Mouse (Mus musculus) liver, postnatal 0 days (tissue): ENCODE results near the gene Kcnj2. TPM values are rescaled to one million over a fixed set of nuclear protein-coding genes. Genes with fewer than 3 reads are reported as not detected.
A peak's percentile ranks its signal among the peaks of the same experiment; 100 is the strongest.

Experiments used
- ATAC-seq: fragments of 200-750 bp; cut with Nextera tagmentation; 2 replicates; pipeline ENCODE4 v1.8.0; 2017; ENCODE audit warnings: mild to moderate bottlenecking, moderate library complexity
- DNase-seq: peaks from one replicate; pipeline ENCODE4 v3.0.0-alpha.2; 2016
- H3K27ac ChIP-seq: fragments of 300-500 bp; sonication (generic); 2 replicates; pipeline ENCODE4 v1.5.1; 2014; ENCODE audit warnings: antibody characterized with exemption, moderate library complexity, mild to moderate bottlenecking, low read depth
- H3K27me3 ChIP-seq: fragments of 300-500 bp; sonication (generic); 2 replicates; pipeline ENCODE4 v1.6.1; 2014; ENCODE audit warnings: low read length, control low read depth, mixed read lengths; ENCODE audit not compliant: insufficient read depth
- H3K36me3 ChIP-seq: fragments of 300-500 bp; sonication (generic); replicated peaks from 2 replicates; pipeline ENCODE4 v1.6.1; 2014; ENCODE audit warnings: mild to moderate bottlenecking, control low read depth, low read length, moderate library complexity, mixed read lengths; ENCODE audit not compliant: insufficient read depth
- H3K4me1 ChIP-seq: fragments of 300-500 bp; sonication (generic); 2 replicates; pipeline ENCODE4 v1.6.1; 2014; ENCODE audit warnings: antibody characterized with exemption, mild to moderate bottlenecking, control low read depth; ENCODE audit not compliant: insufficient read depth
- H3K4me2 ChIP-seq: fragments of 300-500 bp; sonication (generic); 2 replicates; pipeline ENCODE4 v1.6.1; 2014; ENCODE audit warnings: low read depth, mild to moderate bottlenecking, low read length, moderate library complexity, mixed read lengths
- H3K4me3 ChIP-seq: fragments of 300-500 bp; sonication (generic); 2 replicates; pipeline ENCODE4 v1.5.1; 2014; ENCODE audit warnings: low read depth, low read length
- H3K9ac ChIP-seq: fragments of 300-500 bp; sonication (generic); replicated peaks from 2 replicates; pipeline ENCODE4 v1.6.1; 2014; ENCODE audit warnings: mild to moderate bottlenecking, moderate library complexity
- H3K9me3 ChIP-seq: fragments of 300-500 bp; sonication (generic); 2 replicates; pipeline ENCODE4 v1.6.1; 2016; ENCODE audit warnings: mild to moderate bottlenecking, control low read depth, low read length, mixed read lengths
- CTCF ChIP-seq: sonication (generic); IDR thresholded peaks from 2 replicates; pipeline ENCODE4 v1.5.1; 2016; ENCODE audit warnings: antibody characterized with exemption, low read depth
- EP300 ChIP-seq: IDR thresholded peaks from 2 replicates; pipeline ENCODE4 v1.6.1; 2016; ENCODE audit warnings: antibody characterized with exemption, low read depth, mild to moderate bottlenecking
- WGBS: fragments of 180-500 bp; shearing (Covaris S2); extraction: QIAGEN DNeasy Blood & Tissue Kit; methylation state at CpG from one replicate; pipeline ENCODE4 v1.1.7; 2014; ENCODE audit not compliant: insufficient replicate concordance; 5-methylcytosine and 5-hydroxymethylcytosine counted together
- polyA plus RNA-seq: library from polyadenylated mRNA; unstranded; fragments of >200 nt; fragmentation: Nextera tagmentation; extraction: Ambion mirVana; gene quantifications from 2 replicates; pipeline ENCODE4 v1.2.1, GENCODE M21; 2015

Kcnj2 gene
- polyA plus RNA-seq, 1 experiment from 2014 or later: 0.31 TPM

- no peak for ATAC-seq
These were observed 34.2 kb downstream of the Kcnj2 start for GRCm38 (mm10) chr11:111100131-111100530.

GRCm38 (mm10) chr11:111100651-111101050 is 34.7 kb downstream of the Kcnj2 start:
- 79% methylated on average over 4 of the region's 4 CpGs for WGBS
- TF ChIP-seq EP300: no peak
- TF ChIP-seq CTCF: no peak
- ATAC-seq: no peak

More at GRCm38 (mm10) chr11:111100131-111100530, 34.2 kb downstream of the Kcnj2 start:
- H3K27ac ChIP-seq: no peak overlapping the region
- no peak overlapping the region for H3K4me2 ChIP-seq
- H3K36me3 ChIP-seq: no peaks in the 10 kb centered on the region
- no peak overlapping the region for H3K4me3 ChIP-seq
- H3K4me1 ChIP-seq: no peaks in the 10 kb centered on the region
- 81% methylated on average over 2 of the region's 2 CpGs for WGBS
- H3K9me3 ChIP-seq: no peaks in the 10 kb centered on the region
- no peak for DNase-seq
- TF ChIP-seq EP300 (no peak), CTCF (no peak)
- no peaks in the 10 kb centered on the region for H3K27me3 ChIP-seq
- no peak overlapping the region for H3K9ac ChIP-seq

GRCm38 (mm10) chr11:111101620-111102176 is 35.7 kb downstream of the Kcnj2 start:
- 55% methylated on average over 9 of the region's 9 CpGs for WGBS
- no peaks in the 10 kb centered on the region for H3K9me3 ChIP-seq
- H3K9ac ChIP-seq: no peak overlapping the region
- ATAC-seq (0 out of 2 replicates have a peak, but pooled peaks have one; percentile 21), DNase-seq (no peak)
- no peaks in the 10 kb centered on the region for H3K4me1 ChIP-seq
- no peak overlapping the region for H3K27ac ChIP-seq
- H3K4me3 ChIP-seq: no peak overlapping the region
- H3K36me3 ChIP-seq: no peaks in the 10 kb centered on the region
- TF ChIP-seq EP300: peak; percentile 55; the same call in 1 of the 2 replicates
- TF ChIP-seq CTCF: no peak
- no peak overlapping the region for H3K4me2 ChIP-seq
- no peaks in the 10 kb centered on the region for H3K27me3 ChIP-seq

More at GRCm38 (mm10) chr11:111100651-111101050, 34.7 kb downstream of the Kcnj2 start:
- Histone ChIP-seq H3K36me3 (no peaks in the 10 kb centered on the region), H3K4me3 (no peak overlapping the region), H3K9ac (no peak overlapping the region), H3K4me2 (no peak overlapping the region), H3K27ac (no peak overlapping the region), H3K27me3 (no peaks in the 10 kb centered on the region), H3K4me1 (no peaks in the 10 kb centered on the region), H3K9me3 (no peaks in the 10 kb centered on the region)
- DNase-seq: no peak

- TF ChIP-seq EP300 (no peak), CTCF (no peak)
- Histone ChIP-seq H3K4me3 (no peak overlapping the region), H3K9ac (no peak overlapping the region), H3K27me3 (no peaks in the 10 kb centered on the region), H3K4me1 (no peaks in the 10 kb centered on the region), H3K36me3 (no peaks in the 10 kb centered on the region), H3K9me3 (no peaks in the 10 kb centered on the region), H3K4me2 (no peak overlapping the region), H3K27ac (no peak overlapping the region)
- ATAC-seq (no peak), DNase-seq (no peak)
- 67% methylated on average over 2 of the region's 2 CpGs for WGBS
These were observed 38.5 kb downstream of the Kcnj2 start for GRCm38 (mm10) chr11:111104422-111104821.

- whole genome bisulfite sequencing: 73% methylated on average over 9 of the region's 9 CpGs
- H3K9me3 ChIP-seq: no peaks in the 10 kb centered on the region
- DNase-seq (no peak), ATAC-seq (no peak)
- no peaks in the 10 kb centered on the region for H3K27me3 ChIP-seq
- H3K27ac ChIP-seq: no peak overlapping the region
- H3K4me3 ChIP-seq: no peak overlapping the region
- TF ChIP-seq EP300: no peak
- TF ChIP-seq CTCF: no peak
- H3K36me3 ChIP-seq: no peaks in the 10 kb centered on the region
- no peaks in the 10 kb centered on the region for H3K4me1 ChIP-seq
- no peak overlapping the region for H3K9ac ChIP-seq
- no peak overlapping the region for H3K4me2 ChIP-seq
These were observed 42.2 kb downstream of the Kcnj2 start for GRCm38 (mm10) chr11:111108130-111108529.

GRCm38 (mm10) chr11:111121514-111121913 is 55.5 kb downstream of the Kcnj2 start:
- no peak for DNase-seq
- Histone ChIP-seq H3K27ac (no peak overlapping the region), H3K4me2 (no peak overlapping the region)

More at GRCm38 (mm10) chr11:111121514-111121913, 55.5 kb downstream of the Kcnj2 start:
- Histone ChIP-seq H3K27me3 (no peaks in the 10 kb centered on the region), H3K4me3 (no peak overlapping the region), H3K36me3 (no peaks in the 10 kb centered on the region), H3K9me3 (no peaks in the 10 kb centered on the region), H3K4me1 (no peaks in the 10 kb centered on the region), H3K9ac (no peak overlapping the region)
- ATAC-seq: no peak
- 79% methylated on average over 9 of the region's 9 CpGs for WGBS
- TF ChIP-seq CTCF (no peak), EP300 (no peak)
